ENCODE assay signal across 10 mouse cellular contexts in genomic region chr4:59825634-59826033, GRCm38 (mm10). TPM values are rescaled to one million over a fixed set of nuclear protein-coding genes. Genes with fewer than 3 reads are reported as not detected.
DNase-seq lines count a peak whose midpoint lies in the region; ATAC-seq and TF ChIP-seq lines count a peak whose summit lies in the region.
"Had no signal": no experiment of that assay in that cellular context is flagged by ENCODE, and none has a peak within 500 bp of the region (broad histone marks: within the 10 kb centered on the region; RNA-seq: fewer than 3 reads in every experiment).

No protein-coding gene starts in this region.

- TF ChIP-seq CTCF in liver, postnatal 0 days (IDR thresholded peaks at IDR 0.05; ENCODE audit: low read depth), result no peak

- H3K9me3 ChIP-seq in liver, postnatal 0 days (ENCODE audit: low read length), result no peaks in the 10 kb centered on the region
- no peaks in the 10 kb centered on the region for H3K9me3 ChIP-seq in embryonic facial prominence, embryonic 10.5 days
- H3K9me3 ChIP-seq: limb, embryonic 12.5 days had no signal

- peak; percentile 59 to 76 for DNase-seq in left cerebral cortex, adult 18-20 months (ENCODE audit: low spot score in 2 of 2)
- DNase-seq in left cerebral cortex, adult 11 months (ENCODE audit: low spot score), result no peak
- peak; percentile 91 for DNase-seq in cerebellum, adult 11 months
- peak; percentile 90 to 93 for DNase-seq in cerebellum, postnatal 25 days
- DNase-seq in liver, postnatal 0 days, result no peak
- DNase-seq in embryonic facial prominence, embryonic 10.5 days (ENCODE audit: low spot score), result no peak
- DNase-seq in urinary bladder, postnatal 14 days (ENCODE audit: low spot score), result no peak
- DNase-seq: gastrocnemius, postnatal 10 days; kidney, postnatal 10 days had no signal

- peak; percentile 59 for ATAC-seq in liver, postnatal 0 days

- 0 out of 2 replicates have a peak, but pooled peaks cover 8% of the 10 kb centered on the region for H3K4me1 ChIP-seq in liver, postnatal 0 days (ENCODE audit: insufficient read depth)
- H3K4me1 ChIP-seq in embryonic facial prominence, embryonic 10.5 days, result peaks cover 5% of the 10 kb centered on the region; the same call in 1 of the 2 replicates
- H3K4me1 ChIP-seq: limb, embryonic 12.5 days had no signal

- no peak overlapping the region for H3K4me2 ChIP-seq in liver, postnatal 0 days (ENCODE audit: low read depth, low read length)
- H3K4me2 ChIP-seq: limb, embryonic 12.5 days had no signal

- WGBS in liver, postnatal 0 days (ENCODE audit: insufficient replicate concordance), result 59% methylated on average over 6 of the region's 6 CpGs
- WGBS in embryonic facial prominence, embryonic 10.5 days, result 89% methylated on average over 6 of the region's 6 CpGs

- no peak overlapping the region for H3K27ac ChIP-seq in liver, postnatal 0 days (ENCODE audit: low read depth)
- no peak overlapping the region for H3K27ac ChIP-seq in embryonic facial prominence, embryonic 10.5 days (replicated peaks)
- H3K27ac ChIP-seq: limb, embryonic 12.5 days had no signal

- no peak for TF ChIP-seq EP300 in liver, postnatal 0 days (IDR thresholded peaks at IDR 0.05; ENCODE audit: low read depth)

- no peak overlapping the region for H3K9ac ChIP-seq in liver, postnatal 0 days (replicated peaks)
- H3K9ac ChIP-seq: limb, embryonic 12.5 days had no signal

- H3K36me3 ChIP-seq in liver, postnatal 0 days (replicated peaks; ENCODE audit: insufficient read depth, low read length), result no peaks in the 10 kb centered on the region; the same call in 1 of the 2 replicates
- no peaks in the 10 kb centered on the region for H3K36me3 ChIP-seq in embryonic facial prominence, embryonic 10.5 days (replicated peaks)
- H3K36me3 ChIP-seq: limb, embryonic 12.5 days had no signal

- no peak overlapping the region for H3K4me3 ChIP-seq in liver, postnatal 0 days (ENCODE audit: low read depth, low read length)
- no peak overlapping the region for H3K4me3 ChIP-seq in embryonic facial prominence, embryonic 10.5 days
- H3K4me3 ChIP-seq: limb, embryonic 12.5 days had no signal

- H3K27me3 ChIP-seq in liver, postnatal 0 days (ENCODE audit: insufficient read depth, low read length), result no peaks in the 10 kb centered on the region
- H3K27me3 ChIP-seq in embryonic facial prominence, embryonic 10.5 days (replicated peaks; ENCODE audit: low read depth, poor library complexity, severe bottlenecking), result no peaks in the 10 kb centered on the region
- H3K27me3 ChIP-seq: limb, embryonic 12.5 days had no signal

RNA-seq across cellular contexts. Expression of gene Snx30, which starts 20.0 kb away (rescaled TPM):
- 10 to 100 TPM; 38.7 to 40.8 TPM for total RNA-seq in left cerebral cortex, adult 18-20 months (2021)
- polyA plus RNA-seq in liver, postnatal 0 days (2015; fragmentation: Nextera tagmentation; extraction: Ambion mirVana), result 3.5 and 4.5 TPM in 2 replicates
- 6.4 and 7.9 TPM in 2 replicates for polyA plus RNA-seq in embryonic facial prominence, embryonic 10.5 days (2016; fragmentation: Nextera tagmentation; extraction: Ambion mirVana)

RNA-seq across cellular contexts. Expression of gene Inip, which starts 24.2 kb away (rescaled TPM):
- total RNA-seq in left cerebral cortex, adult 18-20 months (2021), result 10 to 100 TPM; 21.7 to 27.0 TPM
- 11.2 and 12.6 TPM in 2 replicates for polyA plus RNA-seq in liver, postnatal 0 days (2015; fragmentation: Nextera tagmentation; extraction: Ambion mirVana)
- 91.2 and 92.7 TPM in 2 replicates for polyA plus RNA-seq in embryonic facial prominence, embryonic 10.5 days (2016; fragmentation: Nextera tagmentation; extraction: Ambion mirVana)

Comparison
In these comparisons a context has a peak if more than half of its experiments do, and no peak if none do; other contexts are left out.
1. DNase-seq: peak in left cerebral cortex, adult 18-20 months (2 of 2), cerebellum, adult 11 months (single experiment) and cerebellum, postnatal 25 days (2 of 2); none in left cerebral cortex, adult 11 months (single experiment), liver, postnatal 0 days (single experiment), embryonic facial prominence, embryonic 10.5 days (single experiment) and urinary bladder, postnatal 14 days (single experiment).